In the genomic region with DNA sequence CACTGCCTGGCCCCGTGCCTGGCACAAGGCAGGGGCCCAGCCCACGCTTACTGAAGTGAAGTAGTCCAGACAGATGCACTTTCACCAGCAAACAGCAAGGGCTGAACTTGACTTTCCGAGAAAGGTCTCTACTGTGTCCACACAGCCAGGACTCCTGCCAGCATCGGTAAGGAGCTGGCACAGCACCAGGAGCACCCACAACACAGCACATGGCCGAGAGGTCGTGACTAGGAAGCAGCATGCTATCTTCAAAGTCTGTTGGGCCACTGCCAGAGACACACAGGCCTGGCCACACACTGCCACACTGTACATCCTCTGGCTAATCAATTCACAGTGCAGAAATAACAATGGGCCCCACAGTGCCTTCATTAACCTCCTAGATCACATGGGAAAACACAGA, we compare ENCODE assay signal across 9 mouse cellular contexts.
DNase-seq lines count a peak whose midpoint lies in the region; ATAC-seq and TF ChIP-seq lines count a peak whose summit lies in the region.
"Had no signal": no experiment of that assay in that cellular context is flagged by ENCODE, and none has a peak within 500 bp of the region (broad histone marks: within the 10 kb centered on the region; RNA-seq: fewer than 3 reads in every experiment).

No protein-coding gene starts in this region.

- no peak overlapping the region for H3K4me2 ChIP-seq in midbrain, embryonic 13.5 days (replicated peaks)
- no peak overlapping the region for H3K4me2 ChIP-seq in embryonic facial prominence, embryonic 14.5 days (ENCODE audit: low read depth, low read length)
- H3K4me2 ChIP-seq in intestine, postnatal 0 days (replicated peaks; ENCODE audit: low read depth) = no peak overlapping the region
- H3K4me2 ChIP-seq: neural tube, embryonic 12.5 days had no signal

- no peak overlapping the region for H3K4me3 ChIP-seq in midbrain, embryonic 10.5 days
- H3K4me3 ChIP-seq in midbrain, embryonic 13.5 days (replicated peaks) = no peak overlapping the region
- H3K4me3 ChIP-seq in embryonic facial prominence, embryonic 14.5 days (ENCODE audit: low read depth, low read length) = no peak overlapping the region
- H3K4me3 ChIP-seq in intestine, postnatal 0 days (ENCODE audit: low read depth, low read length) = no peak overlapping the region
- H3K4me3 ChIP-seq: neural tube, embryonic 12.5 days had no signal

- H3K4me1 ChIP-seq in midbrain, embryonic 10.5 days = peaks cover 29% of the 10 kb centered on the region
- H3K4me1 ChIP-seq in midbrain, embryonic 13.5 days (replicated peaks) = peaks cover 29% of the 10 kb centered on the region
- H3K4me1 ChIP-seq in embryonic facial prominence, embryonic 14.5 days (ENCODE audit: control insufficient read depth, insufficient read depth, low read length) = peaks cover 22% of the 10 kb centered on the region
- 0 out of 2 replicates have a peak, but pooled peaks cover 5% of the 10 kb centered on the region for H3K4me1 ChIP-seq in intestine, postnatal 0 days (replicated peaks; ENCODE audit: control insufficient read depth, insufficient read depth, low read length)

- no peak for TF ChIP-seq CTCF in intestine, postnatal 0 days (IDR thresholded peaks at IDR 0.05; ENCODE audit: low read depth)

- 0 out of 2 replicates have a peak overlapping the region, but pooled peaks have one; percentile 2 for H3K27ac ChIP-seq in midbrain, embryonic 10.5 days (replicated peaks)
- no peak overlapping the region for H3K27ac ChIP-seq in midbrain, embryonic 13.5 days
- peak overlapping the region; percentile 61 for H3K27ac ChIP-seq in embryonic facial prominence, embryonic 14.5 days (replicated peaks; ENCODE audit: low read depth, low read length)
- no peak overlapping the region for H3K27ac ChIP-seq in intestine, postnatal 0 days (ENCODE audit: low read depth, low read length)
- H3K27ac ChIP-seq: neural tube, embryonic 12.5 days had no signal

- H3K36me3 ChIP-seq in midbrain, embryonic 10.5 days = no peaks in the 10 kb centered on the region
- no peaks in the 10 kb centered on the region for H3K36me3 ChIP-seq in midbrain, embryonic 13.5 days
- no peaks in the 10 kb centered on the region for H3K36me3 ChIP-seq in embryonic facial prominence, embryonic 14.5 days (ENCODE audit: control insufficient read depth, insufficient read depth, low read length)
- no peaks in the 10 kb centered on the region for H3K36me3 ChIP-seq in intestine, postnatal 0 days (ENCODE audit: control insufficient read depth, insufficient read depth)
- H3K36me3 ChIP-seq: neural tube, embryonic 12.5 days had no signal

- no peaks in the 10 kb centered on the region for H3K9me3 ChIP-seq in midbrain, embryonic 10.5 days (replicated peaks)
- H3K9me3 ChIP-seq in midbrain, embryonic 13.5 days = no peaks in the 10 kb centered on the region
- no peaks in the 10 kb centered on the region for H3K9me3 ChIP-seq in embryonic facial prominence, embryonic 14.5 days (ENCODE audit: control insufficient read depth, low read length)
- H3K9me3 ChIP-seq in intestine, postnatal 0 days (ENCODE audit: control insufficient read depth) = no peaks in the 10 kb centered on the region
- H3K9me3 ChIP-seq: neural tube, embryonic 12.5 days had no signal

- no peak overlapping the region for H3K9ac ChIP-seq in midbrain, embryonic 13.5 days (replicated peaks)
- no peak overlapping the region for H3K9ac ChIP-seq in embryonic facial prominence, embryonic 14.5 days (ENCODE audit: low read depth, low read length)
- 0 out of 2 replicates have a peak overlapping the region, but pooled peaks have one; percentile 17 for H3K9ac ChIP-seq in intestine, postnatal 0 days (ENCODE audit: low read depth, low read length)
- H3K9ac ChIP-seq: neural tube, embryonic 12.5 days had no signal

- ATAC-seq in midbrain, embryonic 13.5 days = no peak
- 0 out of 2 replicates have a peak, but pooled peaks have one; percentile 17 for ATAC-seq in embryonic facial prominence, embryonic 14.5 days (ENCODE audit: low read depth)
- ATAC-seq in intestine, postnatal 0 days = no peak
- no peak for ATAC-seq in erythroblast, adult 5-6 weeks (replicated peaks; ENCODE audit: low FRiP score, poor library complexity, severe bottlenecking)

- no peak for DNase-seq in midbrain, embryonic 10.5 days (ENCODE audit: low spot score)
- peak; percentile 53 for DNase-seq in embryonic facial prominence, embryonic 14.5 days (ENCODE audit: low spot score)
- DNase-seq in lung, postnatal 4 days = peak; percentile 79 to 87
- no peak for DNase-seq in spleen, postnatal 10 days (ENCODE audit: low spot score in 2 of 2)
- no peak for DNase-seq in neural tube, embryonic 10.5 days (ENCODE audit: extremely low spot score, low spot score)

- H3K27me3 ChIP-seq in midbrain, embryonic 10.5 days (ENCODE audit: low read depth, poor library complexity, severe bottlenecking) = no peaks in the 10 kb centered on the region
- no peaks in the 10 kb centered on the region for H3K27me3 ChIP-seq in midbrain, embryonic 13.5 days
- no peaks in the 10 kb centered on the region for H3K27me3 ChIP-seq in embryonic facial prominence, embryonic 14.5 days (replicated peaks; ENCODE audit: control insufficient read depth, insufficient read depth, low read length)
- H3K27me3 ChIP-seq in intestine, postnatal 0 days (replicated peaks; ENCODE audit: control insufficient read depth, insufficient read depth, low read length) = no peaks in the 10 kb centered on the region
- H3K27me3 ChIP-seq: neural tube, embryonic 12.5 days had no signal

- 85% methylated on average over 6 of the region's 6 CpGs for WGBS in midbrain, embryonic 10.5 days
- WGBS in midbrain, embryonic 13.5 days = 62% methylated on average over 6 of the region's 6 CpGs
- WGBS in embryonic facial prominence, embryonic 14.5 days = 45% methylated on average over 6 of the region's 6 CpGs
- WGBS in intestine, postnatal 0 days = 43% methylated on average over 6 of the region's 6 CpGs

Comparison
In these comparisons a context has a peak if more than half of its experiments do, and no peak if none do; other contexts are left out.
1. H3K27ac ChIP-seq: peak in midbrain, embryonic 10.5 days (single experiment) and embryonic facial prominence, embryonic 14.5 days (single experiment); none in midbrain, embryonic 13.5 days (single experiment) and intestine, postnatal 0 days (single experiment).
2. DNase-seq: peak in embryonic facial prominence, embryonic 14.5 days (single experiment) and lung, postnatal 4 days (2 of 2); none in midbrain, embryonic 10.5 days (single experiment), spleen, postnatal 10 days (0 of 2) and neural tube, embryonic 10.5 days (single experiment).